Mouse (Mus musculus): ENCODE results near the gene Lamc3. TPM values are rescaled to one million over a fixed set of nuclear protein-coding genes. Genes with fewer than 3 reads are reported as not detected.

Lamc3 gene
- total and polyA plus RNA-seq, 3 experiments = 0.36 to 2.3 (median 0.57) TPM

- no peak overlapping the region for H3K27ac ChIP-seq
- no peaks in the 10 kb centered on the region for H3K36me3 ChIP-seq (ENCODE audit: control insufficient read depth, insufficient read depth, low read length)
- intact Hi-C loops (cut with DNase I) = no loop called here
- no peak for TF ChIP-seq POLR2A (IDR thresholded peaks at IDR 0.05; ENCODE audit: insufficient read depth, low read depth, low read length)
- no peak for TF ChIP-seq EP300 (IDR thresholded peaks at IDR 0.05; ENCODE audit: insufficient read depth, low read depth, low read length)
- TF ChIP-seq CTCF (IDR thresholded peaks at IDR 0.05) = no peak
- no peak for DNase-seq
- H3K9ac ChIP-seq (ENCODE audit: low read depth, low read length) = no peak overlapping the region
- 96% methylated on average over 8 of the region's 8 CpGs for WGBS
- H3K27me3 ChIP-seq (ENCODE audit: control insufficient read depth, insufficient read depth, low read length) = no peaks in the 10 kb centered on the region
- H3K4me3 ChIP-seq = no peak overlapping the region
- H3K79me2 ChIP-seq (replicated peaks; ENCODE audit: control insufficient read depth, insufficient read depth, low read length) = no peaks in the 10 kb centered on the region
- H3K4me1 ChIP-seq (ENCODE audit: control insufficient read depth, insufficient read depth, low read length) = no peaks in the 10 kb centered on the region
These were observed 73.9 kb downstream of the Lamc3 start for GRCm38 (mm10) chr2:31960986-31961385.

GRCm38 (mm10) chr2:31961791-31962222 is 74.7 kb downstream of the Lamc3 start:
- Histone ChIP-seq H3K27ac (no peak overlapping the region), H3K4me3 (no peak overlapping the region), H3K4me1 (ENCODE audit: control insufficient read depth, insufficient read depth, low read length) (no peaks in the 10 kb centered on the region), H3K27me3 (ENCODE audit: control insufficient read depth, insufficient read depth, low read length) (no peaks in the 10 kb centered on the region), H3K79me2 (replicated peaks; ENCODE audit: control insufficient read depth, insufficient read depth, low read length) (no peaks in the 10 kb centered on the region), H3K36me3 (ENCODE audit: control insufficient read depth, insufficient read depth, low read length) (no peaks in the 10 kb centered on the region), H3K9ac (ENCODE audit: low read depth, low read length) (no peak overlapping the region)
- no peak for DNase-seq
- 71% methylated on average over 4 of the region's 4 CpGs for WGBS
- intact Hi-C loops (cut with DNase I) = no loop called here
- TF ChIP-seq POLR2A (IDR thresholded peaks at IDR 0.05; ENCODE audit: insufficient read depth, low read depth, low read length) = no peak
- no peak for TF ChIP-seq CTCF (IDR thresholded peaks at IDR 0.05)
- no peak for TF ChIP-seq EP300 (IDR thresholded peaks at IDR 0.05; ENCODE audit: insufficient read depth, low read depth, low read length)

DNA sequence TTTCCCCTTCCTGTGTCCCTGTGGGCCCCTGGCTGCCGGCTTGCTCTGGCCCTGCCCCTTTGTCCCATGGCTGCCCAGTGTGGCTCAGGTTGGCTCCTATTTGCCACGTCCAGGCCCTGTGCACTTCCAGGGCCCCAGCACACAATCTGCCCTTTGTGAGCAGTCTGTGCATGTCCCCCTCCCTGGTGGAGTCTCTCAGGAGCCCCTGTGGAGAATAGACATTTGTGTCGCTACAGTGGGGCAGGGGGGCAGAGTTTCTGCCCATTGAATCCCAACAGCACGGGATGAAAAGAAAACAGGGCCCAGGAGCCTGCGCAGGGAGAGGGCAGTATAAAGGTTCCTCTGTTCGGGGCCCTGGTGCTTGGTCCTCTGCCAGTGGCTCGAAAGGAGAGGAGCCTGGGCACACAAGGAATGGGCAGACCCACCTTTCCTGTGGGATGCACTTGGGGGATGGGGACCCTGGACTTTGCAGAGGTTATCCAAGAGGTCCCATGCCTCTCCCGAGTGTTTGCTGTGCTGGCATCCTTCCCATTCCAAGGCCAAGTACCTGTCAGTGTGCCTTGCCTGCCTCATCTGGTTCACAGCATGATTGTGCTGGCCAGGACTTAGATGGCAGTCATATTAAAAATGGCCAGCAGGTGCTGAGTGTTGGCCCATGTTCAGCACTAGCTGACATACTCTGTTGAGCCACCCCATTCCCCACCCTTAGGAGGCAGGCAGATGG is 75.6 kb downstream of the Lamc3 start:
- H3K9ac ChIP-seq (ENCODE audit: low read depth, low read length) = no peak overlapping the region
- H3K27me3 ChIP-seq (ENCODE audit: control insufficient read depth, insufficient read depth, low read length) = no peaks in the 10 kb centered on the region
- TF ChIP-seq CTCF (IDR thresholded peaks at IDR 0.05) = no peak
- no peak for TF ChIP-seq POLR2A (IDR thresholded peaks at IDR 0.05; ENCODE audit: insufficient read depth, low read depth, low read length)
- no peak for TF ChIP-seq EP300 (IDR thresholded peaks at IDR 0.05; ENCODE audit: insufficient read depth, low read depth, low read length)
- no peak overlapping the region for H3K27ac ChIP-seq
- 61% methylated on average over 8 of the region's 8 CpGs for WGBS
- H3K79me2 ChIP-seq (replicated peaks; ENCODE audit: control insufficient read depth, insufficient read depth, low read length) = no peaks in the 10 kb centered on the region
- H3K4me3 ChIP-seq = no peak overlapping the region
- no peak for DNase-seq
- intact Hi-C loops (cut with DNase I) = no loop called here
- no peaks in the 10 kb centered on the region for H3K36me3 ChIP-seq (ENCODE audit: control insufficient read depth, insufficient read depth, low read length)
- H3K4me1 ChIP-seq (ENCODE audit: control insufficient read depth, insufficient read depth, low read length) = no peaks in the 10 kb centered on the region

- WGBS = 73% methylated on average over 7 of the region's 7 CpGs
- TF ChIP-seq POLR2A (IDR thresholded peaks at IDR 0.05; ENCODE audit: insufficient read depth, low read depth, low read length) = no peak
- no peak overlapping the region for H3K27ac ChIP-seq
- intact Hi-C loops (cut with DNase I) = no loop called here
- no peak overlapping the region for H3K4me3 ChIP-seq
- H3K27me3 ChIP-seq (ENCODE audit: control insufficient read depth, insufficient read depth, low read length) = no peaks in the 10 kb centered on the region
- H3K36me3 ChIP-seq (ENCODE audit: control insufficient read depth, insufficient read depth, low read length) = no peaks in the 10 kb centered on the region
- H3K4me1 ChIP-seq (ENCODE audit: control insufficient read depth, insufficient read depth, low read length) = no peaks in the 10 kb centered on the region
- peak in 1 of 2 experiments; percentile 31 for DNase-seq
- no peak overlapping the region for H3K9ac ChIP-seq (ENCODE audit: low read depth, low read length)
- no peaks in the 10 kb centered on the region for H3K79me2 ChIP-seq (replicated peaks; ENCODE audit: control insufficient read depth, insufficient read depth, low read length)
These were observed 76.4 kb downstream of the Lamc3 start for GRCm38 (mm10) chr2:31963491-31963890.

DNA sequence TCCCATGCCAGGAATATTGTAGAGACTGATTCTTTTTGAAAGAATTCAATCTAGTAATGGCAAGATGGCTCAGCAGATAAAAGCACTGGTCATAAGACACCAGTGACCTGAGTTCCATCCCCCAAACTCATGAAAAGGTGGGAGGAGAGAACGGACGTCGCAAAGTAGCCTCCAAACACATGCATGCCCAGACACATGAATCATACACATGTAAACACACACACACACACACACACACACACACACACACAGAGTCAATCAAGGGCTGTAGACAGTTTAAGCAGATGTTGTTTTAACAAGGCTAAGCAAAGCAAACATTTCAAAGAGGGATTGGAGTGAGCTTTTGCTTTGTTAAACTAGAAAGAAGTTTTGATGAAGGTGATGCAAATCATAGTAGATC is 77.1 kb downstream of the Lamc3 start:
- DNase-seq = no peak
- intact Hi-C loops (cut with DNase I) = no loop called here
- TF ChIP-seq CTCF (IDR thresholded peaks at IDR 0.05) (no peak), EP300 (IDR thresholded peaks at IDR 0.05; ENCODE audit: insufficient read depth, low read depth, low read length) (no peak), POLR2A (IDR thresholded peaks at IDR 0.05; ENCODE audit: insufficient read depth, low read depth, low read length) (no peak)
- Histone ChIP-seq H3K79me2 (replicated peaks; ENCODE audit: control insufficient read depth, insufficient read depth, low read length) (no peaks in the 10 kb centered on the region), H3K9ac (ENCODE audit: low read depth, low read length) (no peak overlapping the region), H3K27ac (no peak overlapping the region), H3K27me3 (ENCODE audit: control insufficient read depth, insufficient read depth, low read length) (no peaks in the 10 kb centered on the region), H3K4me3 (no peak overlapping the region), H3K4me1 (ENCODE audit: control insufficient read depth, insufficient read depth, low read length) (no peaks in the 10 kb centered on the region), H3K36me3 (ENCODE audit: control insufficient read depth, insufficient read depth, low read length) (no peaks in the 10 kb centered on the region)
- 83% methylated on average over 3 of the region's 3 CpGs for WGBS

DNA sequence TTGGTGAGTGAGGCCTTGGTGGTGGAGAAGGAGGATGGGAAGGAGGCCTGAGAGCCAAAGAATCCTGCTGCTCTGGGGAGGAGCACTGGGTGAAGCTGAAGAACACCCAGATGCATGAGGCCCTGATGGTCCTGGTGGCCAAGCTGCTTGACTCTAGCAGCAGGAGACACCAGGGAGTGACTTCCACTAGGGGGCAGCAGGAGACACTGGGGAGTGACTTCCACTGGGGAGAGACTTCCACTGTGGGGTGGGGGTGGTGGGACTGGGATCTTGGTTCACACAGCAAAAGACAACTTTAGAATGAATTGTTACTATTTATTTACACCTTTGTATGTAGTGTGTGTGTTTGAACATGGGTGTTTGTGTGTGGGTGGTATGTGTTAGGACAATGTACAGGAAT is 78.0 kb downstream of the Lamc3 start:
- Histone ChIP-seq H3K27ac (no peak overlapping the region), H3K36me3 (ENCODE audit: control insufficient read depth, insufficient read depth, low read length) (no peaks in the 10 kb centered on the region), H3K4me3 (no peak overlapping the region), H3K9ac (ENCODE audit: low read depth, low read length) (no peak overlapping the region), H3K79me2 (replicated peaks; ENCODE audit: control insufficient read depth, insufficient read depth, low read length) (no peaks in the 10 kb centered on the region), H3K4me1 (ENCODE audit: control insufficient read depth, insufficient read depth, low read length) (no peaks in the 10 kb centered on the region), H3K27me3 (ENCODE audit: control insufficient read depth, insufficient read depth, low read length) (no peaks in the 10 kb centered on the region)
- TF ChIP-seq CTCF (IDR thresholded peaks at IDR 0.05) = peak; percentile 59
- TF ChIP-seq EP300 (IDR thresholded peaks at IDR 0.05; ENCODE audit: insufficient read depth, low read depth, low read length) = no peak
- TF ChIP-seq POLR2A (IDR thresholded peaks at IDR 0.05; ENCODE audit: insufficient read depth, low read depth, low read length) = no peak
- intact Hi-C loops (cut with DNase I) = no loop called here
- no peak for DNase-seq

Data from heart, adult 2 months (tissue).